Mouse (Mus musculus) limb, embryonic 15.5 days (tissue): Measurements from ENCODE around the gene Ngf. TPM values are rescaled to one million over a fixed set of nuclear protein-coding genes. Genes with fewer than 3 reads are reported as not detected.

ENCODE experiments used
- ATAC-seq: fragments of 200-750 bp; cut with Nextera tagmentation; 2 replicates; pipeline ENCODE4 v1.8.0; 2017; ENCODE audit warnings: low read depth, moderate TSS enrichment; ENCODE audit not compliant: insufficient number of reproducible peaks, low FRiP score, low TSS enrichment
- H3K27ac ChIP-seq: fragments of 300-500 bp; sonication (generic); 2 replicates; pipeline ENCODE4 v1.5.1; 2015; ENCODE audit warnings: moderate library complexity, mild to moderate bottlenecking, inconsistent platforms
- H3K27me3 ChIP-seq: fragments of 300-500 bp; sonication (generic); 2 replicates; pipeline ENCODE4 v1.6.1; 2015; ENCODE audit warnings: inconsistent platforms
- H3K36me3 ChIP-seq: fragments of 300-500 bp; sonication (generic); 2 replicates; pipeline ENCODE4 v1.6.1; 2015; ENCODE audit warnings: inconsistent platforms
- H3K4me1 ChIP-seq: fragments of 300-500 bp; sonication (generic); 2 replicates; pipeline ENCODE4 v1.6.1; 2015; ENCODE audit warnings: inconsistent platforms
- H3K4me2 ChIP-seq: fragments of 300-500 bp; sonication (generic); 2 replicates; pipeline ENCODE4 v1.6.1; 2015; ENCODE audit warnings: mild to moderate bottlenecking, inconsistent platforms
- H3K4me3 ChIP-seq: fragments of 300-500 bp; sonication (generic); 2 replicates; pipeline ENCODE4 v1.5.1; 2015; ENCODE audit warnings: mild to moderate bottlenecking, inconsistent platforms
- H3K9ac ChIP-seq: fragments of 300-500 bp; sonication (generic); 2 replicates; pipeline ENCODE4 v1.6.1; 2015; ENCODE audit warnings: inconsistent platforms
- H3K9me3 ChIP-seq: fragments of 300-500 bp; sonication (generic); 2 replicates; pipeline ENCODE4 v1.6.1; 2016; ENCODE audit warnings: inconsistent platforms
- WGBS: fragments of 180-500 bp; shearing (Covaris S2); methylation state at CpG from one replicate; pipeline ENCODE4 v1.1.7; 2015; 5-methylcytosine and 5-hydroxymethylcytosine counted together
- polyA plus RNA-seq: library from polyadenylated mRNA; unstranded; fragments of >200 nt; fragmentation: Nextera tagmentation; extraction: Ambion mirVana; gene quantifications from 2 replicates; pipeline ENCODE4 v1.2.1, GENCODE M21; 2015

The Ngf gene
- polyA plus RNA-seq, 1 experiment from 2014 or later, result 11.1 TPM

DNA sequence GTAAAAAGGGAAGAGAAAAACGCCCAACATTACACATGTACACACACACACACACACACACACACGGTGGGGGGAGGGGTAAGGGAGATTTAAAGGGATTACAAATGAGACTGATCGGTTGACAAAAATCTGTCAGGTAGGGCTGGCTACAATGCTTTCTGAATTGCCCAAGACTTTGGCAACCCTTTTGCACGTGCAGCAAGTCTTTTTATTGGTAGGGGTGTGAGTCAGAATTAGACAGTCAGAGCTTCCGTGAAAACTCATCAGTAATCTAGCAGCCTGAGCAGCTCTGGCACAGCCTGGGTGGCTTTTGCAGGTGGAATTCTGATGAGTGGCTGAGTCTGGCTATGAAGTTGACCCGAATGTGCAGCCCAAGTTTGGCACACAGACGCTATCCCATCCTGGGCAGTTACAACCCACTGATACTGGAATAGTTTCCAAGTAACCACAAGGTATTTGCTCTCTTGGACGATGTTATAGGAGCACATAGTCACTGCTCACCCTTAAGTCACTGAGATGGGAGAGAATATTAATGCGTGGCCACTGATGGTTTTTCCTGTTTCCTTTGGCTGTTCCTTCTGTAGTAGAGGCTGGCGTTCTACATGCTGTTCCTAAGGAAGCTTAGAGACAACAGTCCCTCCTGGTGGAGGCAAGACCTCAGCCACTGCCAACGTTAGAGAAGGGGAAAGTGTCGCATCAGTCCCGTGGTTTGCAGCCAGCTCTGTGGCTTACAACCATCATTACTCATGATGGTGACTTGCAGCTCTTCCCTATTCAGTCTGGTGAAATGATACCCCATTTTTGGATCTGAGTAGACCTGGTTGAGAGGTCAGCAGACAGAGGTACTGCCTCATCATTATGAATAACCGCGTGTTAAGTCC, 4.8 kb downstream of the Ngf start:
- Histone ChIP-seq H3K9me3 (no peaks in the 10 kb centered on the region), H3K4me1 (peaks cover 47% of the 10 kb centered on the region), H3K27me3 (peaks cover 16% of the 10 kb centered on the region), H3K9ac (no peak overlapping the region), H3K27ac (no peak overlapping the region), H3K4me2 (no peak overlapping the region), H3K36me3 (no peaks in the 10 kb centered on the region), H3K4me3 (no peak overlapping the region)
- WGBS, result 68% methylated on average over 15 of the region's 15 CpGs
- ATAC-seq, result no peak

DNA sequence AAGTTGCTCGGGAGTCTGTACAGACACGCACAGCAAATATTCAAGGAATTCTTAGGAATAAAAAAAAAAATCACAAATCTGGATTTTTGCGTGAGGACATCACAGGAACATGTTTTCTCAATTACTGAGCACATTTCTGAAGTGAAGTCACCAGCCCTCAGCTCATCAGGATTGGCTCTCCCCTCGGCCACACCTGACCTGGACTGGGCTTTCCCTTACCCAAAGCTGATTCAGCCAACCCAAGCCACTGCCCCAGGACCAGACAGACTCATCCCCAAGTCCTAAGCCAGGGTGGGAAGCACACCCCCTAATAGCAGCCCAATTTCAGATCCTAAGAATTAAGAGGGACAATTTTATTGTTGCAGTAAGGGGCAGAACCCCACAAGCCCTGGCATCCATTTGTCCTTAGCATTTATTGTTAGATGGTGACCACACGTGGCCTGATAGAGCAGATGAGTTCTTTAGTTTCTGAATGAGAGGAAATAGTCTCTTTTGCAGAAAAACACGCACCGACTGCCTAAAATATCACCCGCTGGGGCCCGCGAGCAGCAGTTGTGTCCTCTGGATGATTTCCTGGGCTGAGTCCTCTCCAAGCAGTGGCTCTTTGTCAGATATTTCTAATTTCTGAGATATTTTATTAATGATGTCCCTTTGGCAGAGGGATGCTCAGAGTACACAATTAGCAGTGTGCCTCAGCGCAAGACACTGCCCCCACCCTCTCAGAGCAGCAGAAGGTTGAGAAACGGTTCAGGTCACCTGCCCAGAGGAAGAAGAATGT, 8.4 kb downstream of the Ngf start:
- Histone ChIP-seq H3K27ac (peak overlapping the region; percentile 50; the same call in 1 of the 2 replicates), H3K4me3 (no peak overlapping the region), H3K9ac (no peak overlapping the region), H3K36me3 (no peaks in the 10 kb centered on the region), H3K4me1 (peaks cover 22% of the 10 kb centered on the region), H3K4me2 (no peak overlapping the region), H3K9me3 (no peaks in the 10 kb centered on the region), H3K27me3 (no peaks in the 10 kb centered on the region)
- no peak; the same call in 1 of the 2 replicates for ATAC-seq
- WGBS, result 68% methylated on average over 12 of the region's 12 CpGs

GRCm38 (mm10) chr3:102490393-102491123, 20.8 kb downstream of the Ngf start:
- Histone ChIP-seq H3K9me3 (no peaks in the 10 kb centered on the region), H3K9ac (no peak overlapping the region), H3K36me3 (no peaks in the 10 kb centered on the region), H3K4me2 (no peak overlapping the region), H3K27ac (peak overlapping the region; percentile 55), H3K27me3 (no peaks in the 10 kb centered on the region), H3K4me3 (no peak overlapping the region), H3K4me1 (peaks cover 12% of the 10 kb centered on the region)
- 52% methylated on average over 14 of the region's 14 CpGs for WGBS
- no peak for ATAC-seq

- no peaks in the 10 kb centered on the region for H3K27me3 ChIP-seq
- ATAC-seq, result peak; percentile 74; the same call in 1 of the 2 replicates
- no peak overlapping the region for H3K4me2 ChIP-seq
- peak overlapping the region; percentile 68 for H3K27ac ChIP-seq
- no peak overlapping the region for H3K4me3 ChIP-seq
- no peak overlapping the region for H3K9ac ChIP-seq
- 51% methylated on average over 7 of the region's 7 CpGs for WGBS
- H3K36me3 ChIP-seq, result no peaks in the 10 kb centered on the region
- H3K4me1 ChIP-seq, result peaks cover 12% of the 10 kb centered on the region
- no peaks in the 10 kb centered on the region for H3K9me3 ChIP-seq
Measured at GRCm38 (mm10) chr3:102498113-102498512, 28.4 kb downstream of the Ngf start.

GRCm38 (mm10) chr3:102498931-102499330, 29.2 kb downstream of the Ngf start:
- Histone ChIP-seq H3K27ac (no peak overlapping the region), H3K27me3 (no peaks in the 10 kb centered on the region), H3K9ac (no peak overlapping the region), H3K4me3 (no peak overlapping the region), H3K4me1 (peaks cover 12% of the 10 kb centered on the region), H3K9me3 (no peaks in the 10 kb centered on the region), H3K36me3 (no peaks in the 10 kb centered on the region), H3K4me2 (no peak overlapping the region)
- 67% methylated on average over 6 of the region's 6 CpGs for WGBS
- ATAC-seq, result no peak

- H3K4me1 ChIP-seq, result peaks cover 13% of the 10 kb centered on the region
- H3K4me3 ChIP-seq, result no peak overlapping the region
- no peak overlapping the region for H3K27ac ChIP-seq
- H3K36me3 ChIP-seq, result no peaks in the 10 kb centered on the region
- H3K9me3 ChIP-seq, result no peaks in the 10 kb centered on the region
- ATAC-seq, result no peak
- H3K27me3 ChIP-seq, result no peaks in the 10 kb centered on the region
- H3K4me2 ChIP-seq, result no peak overlapping the region
- 92% methylated on average over 2 of the region's 2 CpGs for WGBS
- H3K9ac ChIP-seq, result no peak overlapping the region
Measured at GRCm38 (mm10) chr3:102500031-102500430, 30.3 kb downstream of the Ngf start.

- H3K4me3 ChIP-seq, result no peak overlapping the region
- no peak overlapping the region for H3K4me2 ChIP-seq
- WGBS, result 74% methylated on average over 4 of the region's 4 CpGs
- no peaks in the 10 kb centered on the region for H3K36me3 ChIP-seq
- no peak overlapping the region for H3K27ac ChIP-seq
- no peak overlapping the region for H3K9ac ChIP-seq
- H3K27me3 ChIP-seq, result no peaks in the 10 kb centered on the region
- H3K9me3 ChIP-seq, result no peaks in the 10 kb centered on the region
- no peak for ATAC-seq
- peaks cover 25% of the 10 kb centered on the region for H3K4me1 ChIP-seq
Measured at GRCm38 (mm10) chr3:102501186-102501585, 31.5 kb downstream of the Ngf start.

GRCm38 (mm10) chr3:102505129-102505528, 35.4 kb downstream of the Ngf start:
- peaks cover 32% of the 10 kb centered on the region for H3K4me1 ChIP-seq
- no peak overlapping the region for H3K4me3 ChIP-seq
- no peaks in the 10 kb centered on the region for H3K9me3 ChIP-seq
- no peak overlapping the region for H3K9ac ChIP-seq
- no peaks in the 10 kb centered on the region for H3K36me3 ChIP-seq
- H3K27ac ChIP-seq, result peak overlapping the region; percentile 71; the same call in 1 of the 2 replicates
- H3K27me3 ChIP-seq, result no peaks in the 10 kb centered on the region
- WGBS, result 46% methylated on average over 4 of the region's 4 CpGs
- no peak overlapping the region for H3K4me2 ChIP-seq
- ATAC-seq, result 0 out of 2 replicates have a peak, but pooled peaks have one; percentile 32

- H3K36me3 ChIP-seq, result no peaks in the 10 kb centered on the region
- 39% methylated on average over 12 of the region's 12 CpGs for WGBS
- H3K27me3 ChIP-seq, result no peaks in the 10 kb centered on the region
- H3K4me1 ChIP-seq, result peaks cover 32% of the 10 kb centered on the region
- H3K4me2 ChIP-seq, result no peak overlapping the region
- ATAC-seq, result 0 out of 2 replicates have a peak, but pooled peaks have one; percentile 35
- H3K27ac ChIP-seq, result 0 out of 2 replicates have a peak overlapping the region, but pooled peaks have one; percentile 14
- no peak overlapping the region for H3K4me3 ChIP-seq
- H3K9me3 ChIP-seq, result no peaks in the 10 kb centered on the region
- no peak overlapping the region for H3K9ac ChIP-seq
Measured at GRCm38 (mm10) chr3:102506061-102506460, 36.3 kb downstream of the Ngf start.

GRCm38 (mm10) chr3:102507666-102508260, 38.0 kb downstream of the Ngf start:
- H3K4me2 ChIP-seq, result no peak overlapping the region
- H3K9me3 ChIP-seq, result no peaks in the 10 kb centered on the region
- no peak overlapping the region for H3K9ac ChIP-seq
- H3K27ac ChIP-seq, result no peak overlapping the region
- no peaks in the 10 kb centered on the region for H3K36me3 ChIP-seq
- H3K4me3 ChIP-seq, result no peak overlapping the region
- no peaks in the 10 kb centered on the region for H3K27me3 ChIP-seq
- H3K4me1 ChIP-seq, result peaks cover 32% of the 10 kb centered on the region
- 56% methylated on average over 8 of the region's 8 CpGs for WGBS
- no peak for ATAC-seq

DNA sequence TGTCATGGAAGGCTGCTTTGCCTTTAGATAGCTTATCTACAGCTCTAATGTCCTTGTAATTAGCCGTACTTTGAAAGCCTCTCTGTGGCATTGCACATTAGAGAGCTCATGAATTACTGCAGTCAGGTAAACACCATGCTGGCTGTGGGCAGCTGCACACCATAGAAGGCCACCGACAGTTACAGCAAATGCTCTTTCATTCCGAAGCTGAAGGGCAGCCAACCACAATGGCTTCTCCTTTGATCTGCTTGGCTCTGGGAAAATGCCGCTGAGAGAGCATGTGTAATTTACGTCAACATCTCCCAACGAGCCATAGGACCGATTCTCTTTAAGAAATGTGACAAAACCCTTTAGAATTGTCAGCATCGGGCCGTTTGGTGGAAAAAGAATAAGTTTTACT, 38.7 kb downstream of the Ngf start:
- no peaks in the 10 kb centered on the region for H3K27me3 ChIP-seq

More for the DNA sequence above, 38.7 kb downstream of the Ngf start:
- H3K9me3 ChIP-seq, result no peaks in the 10 kb centered on the region
- no peak overlapping the region for H3K4me2 ChIP-seq
- WGBS, result 32% methylated on average over 9 of the region's 9 CpGs
- no peaks in the 10 kb centered on the region for H3K36me3 ChIP-seq
- H3K9ac ChIP-seq, result no peak overlapping the region
- ATAC-seq, result no peak
- H3K4me3 ChIP-seq, result no peak overlapping the region
- no peak overlapping the region for H3K27ac ChIP-seq
- H3K4me1 ChIP-seq, result peaks cover 32% of the 10 kb centered on the region
